Mouse (Mus musculus): ENCODE results near the gene Dcaf12.

DNA sequence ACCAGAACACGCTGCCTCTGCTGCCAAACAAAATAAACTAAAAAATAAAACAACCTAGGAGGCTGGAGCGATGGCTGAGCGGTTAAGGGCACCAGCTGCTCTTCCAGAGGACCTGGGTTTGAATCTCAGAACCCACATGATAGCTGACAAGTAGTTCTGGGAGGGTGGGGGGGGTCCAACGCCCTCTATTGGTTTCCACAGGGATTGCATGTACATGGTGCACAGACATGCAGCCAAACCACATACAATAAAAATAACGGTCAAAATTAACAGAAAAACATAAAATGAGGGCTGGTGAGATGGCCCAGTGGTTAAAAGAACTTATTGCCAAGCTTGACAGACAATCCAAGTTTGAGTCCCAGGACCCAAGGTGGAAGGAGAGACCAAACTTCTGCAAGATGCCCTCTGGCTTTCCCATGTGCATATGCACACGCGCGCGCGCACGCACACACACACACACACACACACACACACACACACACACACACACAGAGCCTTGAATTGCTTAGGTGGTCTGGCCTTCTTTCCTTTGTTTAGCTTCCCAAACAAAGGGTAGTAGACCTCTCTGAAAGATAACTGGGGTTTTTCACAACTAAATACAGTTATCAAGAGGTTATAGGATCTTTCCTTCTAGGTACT, 26.3 kb upstream of the Dcaf12 start:
- peak; percentile 35; the same call in 1 of the 2 replicates for TF ChIP-seq CTCF (IDR thresholded peaks at IDR 0.05; ENCODE audit: low read depth, low read length)
- no peak for TF ChIP-seq POLR2A (IDR thresholded peaks at IDR 0.05; ENCODE audit: borderline replicate concordance, low read depth, low read length)

Data from bone marrow macrophage, adult 2 months (primary cell).